Mouse (Mus musculus): ENCODE results near the gene Trmt61a. TPM values are rescaled to one million over a fixed set of nuclear protein-coding genes. Genes with fewer than 3 reads are reported as not detected.

Trmt61a gene
- polyA plus RNA-seq, 1 experiment from 2014 or later, result 10.4 TPM

DNA sequence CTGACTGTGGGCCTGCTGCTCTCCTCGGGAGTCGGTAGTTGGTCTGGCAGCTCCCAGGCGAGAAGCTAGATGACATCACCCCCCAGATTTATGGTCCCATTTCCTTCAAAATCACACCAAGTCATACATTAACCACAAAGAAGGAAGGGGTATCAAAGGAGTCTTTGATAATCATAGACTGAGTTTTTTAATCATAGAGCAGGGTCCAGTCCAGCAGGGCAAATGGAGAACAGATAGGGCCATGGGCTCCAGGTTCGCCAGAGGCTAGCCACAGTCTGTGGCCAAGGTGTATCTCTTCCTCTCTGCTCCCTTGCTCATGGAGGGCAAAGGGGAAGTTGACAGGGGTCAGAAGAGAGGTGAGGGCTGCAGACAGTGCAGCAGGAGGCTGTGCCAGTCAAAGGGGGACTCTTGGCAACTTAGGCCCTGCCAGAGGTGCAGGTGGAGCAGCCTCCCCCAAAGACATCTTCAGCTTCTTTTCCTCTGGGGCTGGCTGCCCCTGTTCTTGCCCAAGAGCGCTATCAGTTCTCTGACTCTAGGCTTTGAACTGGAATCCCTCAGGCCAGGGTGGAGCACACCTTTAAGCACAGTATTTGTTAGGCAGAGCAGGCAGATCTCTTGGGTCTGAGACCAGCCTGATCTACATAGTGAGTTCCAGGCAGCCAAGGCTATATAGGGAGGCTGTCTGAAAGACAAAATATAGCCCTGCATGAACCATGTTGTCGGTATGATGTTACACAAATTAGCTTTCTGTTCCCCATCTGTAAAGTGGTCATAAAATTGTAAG is 1.9 kb upstream of the Trmt61a start:
- no peak for ATAC-seq (replicated peaks)
- no peaks in the 10 kb centered on the region for H3K9me3 ChIP-seq
- no peak overlapping the region for H3K27ac ChIP-seq
- 83% methylated on average over 6 of the region's 6 CpGs for WGBS
- H3K27me3 ChIP-seq (replicated peaks), result no peaks in the 10 kb centered on the region
- no peaks in the 10 kb centered on the region for H3K36me3 ChIP-seq (replicated peaks)
- H3K9ac ChIP-seq, result no peak overlapping the region; the same call in 1 of the 2 replicates
- H3K4me3 ChIP-seq, result no peak overlapping the region
- peaks cover 32% of the 10 kb centered on the region for H3K4me1 ChIP-seq
- H3K4me2 ChIP-seq, result no peak overlapping the region

DNA sequence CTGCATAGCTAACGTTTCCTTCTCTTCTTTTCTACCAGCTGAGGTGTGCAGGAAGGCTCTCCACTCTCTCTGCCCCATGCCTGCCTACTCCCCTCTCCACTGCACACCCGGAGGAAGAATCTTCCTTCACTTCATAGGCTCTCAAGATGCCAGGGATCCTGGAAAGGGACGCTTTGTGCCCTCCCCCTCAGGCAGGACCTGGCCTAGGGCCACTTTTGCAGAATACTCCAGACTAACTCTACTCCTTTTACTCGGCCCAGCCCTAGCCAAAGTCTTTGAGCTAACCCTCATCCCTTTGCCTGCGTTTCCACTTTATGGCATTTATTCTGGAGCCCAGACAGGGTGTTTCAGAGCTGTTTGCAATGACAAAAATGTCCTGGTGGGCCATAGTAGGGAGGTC is 484 bp upstream of the Trmt61a start:
- ATAC-seq (replicated peaks), result peak; percentile 21
- H3K4me3 ChIP-seq, result peak overlapping the region; percentile 91
- H3K27me3 ChIP-seq (replicated peaks), result no peaks in the 10 kb centered on the region
- H3K36me3 ChIP-seq (replicated peaks), result no peaks in the 10 kb centered on the region
- WGBS, result 21% methylated on average over 5 of the region's 5 CpGs
- H3K9me3 ChIP-seq, result no peaks in the 10 kb centered on the region
- H3K4me2 ChIP-seq, result peak overlapping the region; percentile 89
- H3K27ac ChIP-seq, result peak overlapping the region; percentile 96
- peak overlapping the region; percentile 81 for H3K9ac ChIP-seq
- peaks cover 30% of the 10 kb centered on the region for H3K4me1 ChIP-seq

DNA sequence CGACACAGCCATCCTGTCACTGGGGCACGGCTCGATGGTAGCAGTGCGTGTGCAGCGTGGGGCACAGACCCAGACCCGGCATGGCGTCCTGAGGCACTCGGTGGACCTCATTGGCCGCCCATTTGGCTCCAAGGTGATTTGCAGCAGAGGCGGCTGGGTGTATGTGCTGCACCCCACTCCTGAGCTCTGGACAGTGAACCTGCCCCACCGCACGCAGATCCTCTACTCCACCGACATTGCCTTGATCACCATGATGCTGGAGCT is 697 bp downstream of the Trmt61a start:
- 8% methylated on average over 13 of the region's 13 CpGs for WGBS
- Histone ChIP-seq H3K36me3 (replicated peaks) (no peaks in the 10 kb centered on the region), H3K27me3 (replicated peaks) (no peaks in the 10 kb centered on the region), H3K4me1 (peaks cover 24% of the 10 kb centered on the region), H3K4me3 (peak overlapping the region; percentile 91), H3K9ac (peak overlapping the region; percentile 81; the same call in 1 of the 2 replicates), H3K4me2 (peak overlapping the region; percentile 89), H3K9me3 (no peaks in the 10 kb centered on the region), H3K27ac (no peak overlapping the region)
- 0 out of 2 replicates have a peak, but pooled peaks have one; percentile 19 for ATAC-seq (replicated peaks)

DNA sequence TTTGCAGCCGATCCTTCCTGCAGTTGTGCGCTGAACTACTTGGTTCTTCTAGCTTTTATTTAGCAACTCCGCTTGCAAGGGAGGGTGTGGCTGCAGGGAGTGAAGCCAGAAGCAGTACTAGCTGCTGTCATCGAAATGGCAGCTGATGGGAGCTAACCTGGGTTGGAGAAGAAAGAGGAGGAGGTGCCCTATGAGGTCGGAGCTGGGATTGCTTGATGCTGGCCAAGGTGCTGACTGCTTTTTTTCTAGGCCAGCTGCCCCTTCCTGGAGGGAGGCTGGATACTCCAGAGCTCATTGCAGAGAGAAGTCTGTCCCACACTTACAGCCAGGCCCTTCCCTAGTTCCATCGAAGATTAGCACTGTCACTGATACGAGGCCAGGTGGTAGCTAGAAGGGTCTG is 1.1 kb downstream of the Trmt61a start:
- no peak for ATAC-seq (replicated peaks)
- H3K4me3 ChIP-seq, result peak overlapping the region; percentile 91
- H3K4me1 ChIP-seq, result peaks cover 24% of the 10 kb centered on the region
- WGBS, result 67% methylated on average over 7 of the region's 7 CpGs
- H3K36me3 ChIP-seq (replicated peaks), result no peaks in the 10 kb centered on the region
- H3K27ac ChIP-seq, result no peak overlapping the region
- H3K4me2 ChIP-seq, result peak overlapping the region; percentile 89
- no peaks in the 10 kb centered on the region for H3K27me3 ChIP-seq (replicated peaks)
- H3K9ac ChIP-seq, result no peak overlapping the region
- no peaks in the 10 kb centered on the region for H3K9me3 ChIP-seq

DNA sequence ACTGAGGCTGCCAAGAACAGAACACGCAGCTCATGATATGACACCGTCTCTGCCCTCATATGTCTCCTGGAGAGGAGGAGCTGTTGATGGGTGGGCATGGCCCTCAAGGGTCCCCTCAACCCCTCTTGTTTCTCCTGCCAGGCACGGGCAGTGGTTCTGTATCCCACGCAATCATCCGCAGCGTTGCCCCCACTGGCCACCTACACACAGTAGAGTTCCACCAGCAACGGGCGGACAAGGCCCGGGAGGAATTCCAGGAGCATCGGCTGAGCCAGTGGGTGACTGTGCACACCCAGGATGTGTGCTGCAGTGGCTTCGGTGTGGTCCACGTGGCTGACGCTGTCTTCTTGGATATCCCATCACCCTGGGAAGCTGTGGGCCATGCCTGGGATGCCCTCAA is 2.8 kb downstream of the Trmt61a start:
- ATAC-seq (replicated peaks), result no peak
- no peaks in the 10 kb centered on the region for H3K9me3 ChIP-seq
- WGBS, result 93% methylated on average over 13 of the region's 13 CpGs

DNA sequence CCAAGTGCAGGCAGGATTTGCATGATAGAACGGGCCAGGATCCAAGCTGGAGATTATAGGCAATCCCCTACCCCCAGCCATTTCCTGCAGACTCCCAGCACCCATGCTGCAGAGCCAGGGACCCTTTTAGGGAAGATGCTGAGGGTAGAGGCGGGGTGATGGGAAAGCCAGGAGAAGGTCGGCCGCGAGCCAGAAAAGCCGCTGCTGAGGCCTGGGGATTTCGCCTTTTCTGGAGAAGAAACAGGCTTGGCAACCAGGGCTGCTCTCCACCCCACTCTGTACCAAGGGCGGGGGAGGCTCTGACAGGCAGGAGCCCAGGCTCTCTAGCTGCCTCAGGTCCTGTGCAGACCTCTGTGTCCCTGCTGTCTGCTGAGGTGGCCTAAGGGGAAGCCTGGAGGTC is 3.4 kb downstream of the Trmt61a start:
- no peak overlapping the region for H3K9ac ChIP-seq
- H3K9me3 ChIP-seq, result no peaks in the 10 kb centered on the region
- H3K4me2 ChIP-seq, result no peak overlapping the region
- H3K4me3 ChIP-seq, result no peak overlapping the region
- no peaks in the 10 kb centered on the region for H3K36me3 ChIP-seq (replicated peaks)
- WGBS, result 75% methylated on average over 8 of the region's 8 CpGs
- no peaks in the 10 kb centered on the region for H3K27me3 ChIP-seq (replicated peaks)
- ATAC-seq (replicated peaks), result no peak
- H3K27ac ChIP-seq, result no peak overlapping the region
- H3K4me1 ChIP-seq, result peaks cover 24% of the 10 kb centered on the region

More for the DNA sequence above, 2.8 kb downstream of the Trmt61a start:
- H3K9ac ChIP-seq, result no peak overlapping the region
- peaks cover 24% of the 10 kb centered on the region for H3K4me1 ChIP-seq
- no peaks in the 10 kb centered on the region for H3K27me3 ChIP-seq (replicated peaks)
- H3K4me3 ChIP-seq, result no peak overlapping the region
- no peaks in the 10 kb centered on the region for H3K36me3 ChIP-seq (replicated peaks)
- H3K27ac ChIP-seq, result no peak overlapping the region
- H3K4me2 ChIP-seq, result no peak overlapping the region

DNA sequence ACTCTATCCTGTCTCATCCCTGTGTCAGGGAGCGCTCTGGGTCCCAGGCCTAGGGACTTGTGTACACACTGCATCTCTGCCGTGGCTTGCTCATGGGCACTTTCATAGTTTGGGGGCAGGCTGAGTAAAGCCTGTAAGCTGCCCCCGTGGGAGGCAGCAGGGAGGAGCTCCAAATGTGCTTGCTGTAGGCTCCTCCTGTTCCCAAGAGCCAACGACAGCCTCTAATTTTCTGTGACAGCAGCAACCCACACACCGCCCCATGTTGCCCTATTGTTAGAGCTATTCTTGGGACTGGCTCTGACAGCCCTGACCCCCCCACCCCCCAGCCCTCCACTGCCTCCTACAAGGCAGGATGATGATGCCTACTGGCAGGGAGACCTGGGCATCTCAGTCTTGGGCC is 4.1 kb downstream of the Trmt61a start:
- Histone ChIP-seq H3K4me3 (no peak overlapping the region), H3K9me3 (no peaks in the 10 kb centered on the region), H3K27me3 (replicated peaks) (no peaks in the 10 kb centered on the region), H3K4me1 (peaks cover 26% of the 10 kb centered on the region), H3K27ac (no peak overlapping the region), H3K4me2 (no peak overlapping the region), H3K36me3 (replicated peaks) (no peaks in the 10 kb centered on the region), H3K9ac (no peak overlapping the region)
- no peak for ATAC-seq (replicated peaks)
- 86% methylated on average over 5 of the region's 5 CpGs for WGBS

DNA sequence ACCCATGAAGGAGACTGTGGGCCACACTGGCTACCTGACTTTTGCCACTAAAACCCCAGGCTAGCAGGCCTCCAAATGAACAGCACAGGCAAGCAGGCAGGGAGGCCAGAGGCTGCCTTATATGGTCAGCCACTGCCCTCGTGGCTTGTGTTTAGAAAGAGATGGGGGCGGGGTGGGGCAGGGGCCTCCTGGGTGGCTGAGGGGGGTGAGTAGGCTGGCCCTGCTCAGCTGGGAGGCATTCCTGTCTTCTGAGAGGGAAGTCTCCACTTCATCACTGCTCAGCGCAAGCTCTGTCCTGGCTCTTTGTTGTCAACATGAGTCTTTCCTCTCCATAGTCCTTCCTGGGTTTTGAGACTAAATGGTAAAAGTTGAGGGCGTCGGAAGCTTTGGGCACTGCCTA is 4.9 kb downstream of the Trmt61a start:
- Histone ChIP-seq H3K4me3 (no peak overlapping the region), H3K36me3 (replicated peaks) (no peaks in the 10 kb centered on the region), H3K27me3 (replicated peaks) (no peaks in the 10 kb centered on the region), H3K4me2 (no peak overlapping the region), H3K9me3 (no peaks in the 10 kb centered on the region), H3K27ac (no peak overlapping the region), H3K9ac (no peak overlapping the region), H3K4me1 (peaks cover 27% of the 10 kb centered on the region)
- ATAC-seq (replicated peaks), result no peak
- 71% methylated on average over 5 of the region's 5 CpGs for WGBS

DNA sequence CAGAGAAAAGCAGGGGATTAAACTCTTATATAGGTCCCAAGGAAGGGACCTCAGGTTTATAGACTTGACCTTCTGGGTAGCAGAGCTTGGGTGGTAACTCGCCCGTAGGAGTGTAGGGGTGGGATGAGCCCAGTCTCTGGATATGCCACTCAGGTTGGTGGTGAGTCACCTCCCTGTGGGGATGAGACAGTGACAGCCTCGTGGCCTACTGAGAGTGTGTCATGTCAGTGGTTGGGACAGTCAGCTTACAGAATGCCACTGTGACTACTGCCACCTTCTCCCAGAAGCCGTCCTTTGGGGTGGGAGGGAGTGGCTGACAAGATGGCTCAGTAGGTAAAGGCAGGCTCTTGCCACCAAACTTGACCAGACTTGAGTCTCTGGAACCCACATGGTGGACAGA is 8.5 kb downstream of the Trmt61a start:
- Histone ChIP-seq H3K27me3 (replicated peaks) (no peaks in the 10 kb centered on the region), H3K36me3 (replicated peaks) (no peaks in the 10 kb centered on the region), H3K9me3 (no peaks in the 10 kb centered on the region), H3K27ac (peak overlapping the region; percentile 80; the same call in 1 of the 2 replicates), H3K9ac (no peak overlapping the region), H3K4me1 (peaks cover 27% of the 10 kb centered on the region), H3K4me3 (no peak overlapping the region), H3K4me2 (no peak overlapping the region)
- 87% methylated on average over 4 of the region's 4 CpGs for WGBS
- ATAC-seq (replicated peaks), result no peak

DNA sequence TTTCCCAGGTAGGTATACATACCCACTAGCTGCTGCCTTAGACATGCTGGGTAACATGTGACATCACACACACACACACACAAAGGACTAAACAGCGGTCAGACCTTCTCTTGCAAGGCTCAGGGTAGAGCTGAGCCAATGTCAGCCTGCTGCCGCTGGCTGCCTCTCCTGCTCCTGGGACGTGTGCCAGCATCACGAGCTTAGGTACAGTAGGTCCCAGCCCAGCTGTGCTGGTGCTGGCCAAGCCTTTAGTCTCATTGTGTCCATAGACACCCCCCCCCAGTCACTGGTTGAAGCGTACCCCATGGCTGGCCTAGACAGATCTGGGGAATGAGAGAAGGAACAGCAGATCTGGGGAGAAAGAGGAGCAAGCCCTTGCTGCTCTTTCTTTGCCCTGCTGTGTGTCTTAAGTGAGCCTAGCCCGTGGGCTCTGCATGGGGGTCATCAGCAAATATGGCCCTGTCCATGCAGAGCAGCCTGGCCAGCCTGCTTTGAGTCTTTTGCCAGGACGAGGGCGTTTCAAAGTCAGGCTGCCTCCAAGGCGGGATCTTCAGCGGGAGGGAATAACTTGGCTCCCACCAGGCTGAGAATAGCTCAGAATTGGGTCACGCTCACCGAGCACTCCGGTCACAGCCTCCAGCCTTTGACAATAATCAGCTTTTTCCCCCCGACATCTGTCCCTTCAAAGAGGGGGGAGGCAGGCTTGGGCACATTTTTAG is 9.6 kb downstream of the Trmt61a start:
- WGBS, result 12% methylated on average over 14 of the region's 14 CpGs
- no peaks in the 10 kb centered on the region for H3K36me3 ChIP-seq (replicated peaks)
- H3K9me3 ChIP-seq, result no peaks in the 10 kb centered on the region
- no peak overlapping the region for H3K4me3 ChIP-seq
- 0 out of 2 replicates have a peak overlapping the region, but pooled peaks have one; percentile 3 for H3K9ac ChIP-seq
- no peaks in the 10 kb centered on the region for H3K27me3 ChIP-seq (replicated peaks)
- peak; percentile 69 for ATAC-seq (replicated peaks)
- peak overlapping the region; percentile 80 for H3K27ac ChIP-seq
- peaks cover 29% of the 10 kb centered on the region for H3K4me1 ChIP-seq
- peak overlapping the region; percentile 1; the same call in 1 of the 2 replicates for H3K4me2 ChIP-seq

DNA sequence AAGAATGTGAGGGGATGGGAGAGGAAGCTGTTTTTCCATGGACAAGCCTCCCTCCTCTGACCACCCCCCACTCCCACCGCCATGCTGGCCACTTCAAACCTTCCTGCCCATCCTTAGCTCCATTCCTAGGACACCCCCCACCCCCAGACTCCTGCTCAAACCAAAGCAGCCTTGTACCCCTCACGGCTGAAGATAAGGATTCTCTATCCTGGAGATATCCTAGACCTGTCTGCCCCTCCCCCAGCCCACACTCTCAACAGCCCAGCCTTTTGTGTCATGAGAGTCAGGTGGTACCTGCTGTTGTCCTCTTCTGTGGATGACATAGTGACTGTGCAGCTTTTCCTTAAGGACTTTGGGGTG is 10.1 kb downstream of the Trmt61a start:
- WGBS, result 25% methylated on average over 2 of the region's 2 CpGs
- Histone ChIP-seq H3K4me2 (peak overlapping the region; percentile 1; the same call in 1 of the 2 replicates), H3K27ac (peak overlapping the region; percentile 80), H3K4me1 (peaks cover 34% of the 10 kb centered on the region), H3K9ac (no peak overlapping the region), H3K36me3 (replicated peaks) (no peaks in the 10 kb centered on the region), H3K9me3 (no peaks in the 10 kb centered on the region), H3K4me3 (no peak overlapping the region), H3K27me3 (replicated peaks) (no peaks in the 10 kb centered on the region)
- ATAC-seq (replicated peaks), result no peak

DNA sequence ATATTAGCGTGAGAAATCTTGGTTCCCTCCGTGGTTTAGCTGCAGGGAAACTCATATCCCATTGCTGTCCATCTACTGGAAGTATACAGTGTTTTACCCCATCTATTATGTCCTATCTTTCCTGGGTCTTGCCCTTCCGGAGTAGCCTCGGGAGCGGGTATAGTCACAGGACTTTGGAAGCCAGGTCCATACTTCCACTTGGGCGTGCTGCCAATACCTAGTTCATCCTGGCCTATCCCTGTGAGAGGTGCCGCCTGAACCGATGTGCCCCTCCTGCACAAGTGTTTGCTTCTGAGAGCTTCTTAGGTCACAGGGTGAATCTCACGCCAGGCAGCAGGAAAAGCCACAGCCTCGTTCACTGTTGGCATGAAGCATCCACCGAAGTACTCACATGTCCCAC is 11.5 kb downstream of the Trmt61a start:
- no peak overlapping the region for H3K27ac ChIP-seq
- ATAC-seq (replicated peaks), result no peak
- no peaks in the 10 kb centered on the region for H3K36me3 ChIP-seq (replicated peaks)
- H3K4me3 ChIP-seq, result no peak overlapping the region
- peaks cover 48% of the 10 kb centered on the region for H3K4me1 ChIP-seq
- H3K4me2 ChIP-seq, result no peak overlapping the region
- WGBS, result 84% methylated on average over 11 of the region's 11 CpGs
- no peaks in the 10 kb centered on the region for H3K27me3 ChIP-seq (replicated peaks)
- no peaks in the 10 kb centered on the region for H3K9me3 ChIP-seq
- H3K9ac ChIP-seq, result no peak overlapping the region
